Mouse (Mus musculus): ENCODE data around the gene Urm1.
"Not testable (repeated sequence)": the region's sequence is repeated elsewhere in the genome, so short reads cannot be mapped to it uniquely, and the experiment has no call there.

GRCm38 (mm10) chr2:29781256-29781655 lies 38.6 kb upstream of the Urm1 start:
- not testable (repeated sequence) for TF ChIP-seq SMC3, ETS1 (IDR thresholded peaks at IDR 0.05; ENCODE audit: low read depth, low read length)

Data from MEL (cell line).